Mouse (Mus musculus) cerebellum, adult 2 months (tissue): Measurements from ENCODE around the gene Upk3b.

ENCODE experiments used
- CTCF ChIP-seq: fragments of 200-500 bp; IDR thresholded peaks from 2 replicates; pipeline ENCODE4 v1.5.1; 2011; ENCODE audit warnings: low read depth, mild to moderate bottlenecking, control low read depth, low read length, moderate library complexity, borderline replicate concordance; ENCODE audit not compliant: insufficient read depth
- POLR2A ChIP-seq: fragments of 200-500 bp; IDR thresholded peaks from 2 replicates; pipeline ENCODE4 v1.6.1; 2011; ENCODE audit warnings: low read length, control low read depth, borderline replicate concordance; ENCODE audit not compliant: insufficient read depth

GRCm38 (mm10) chr5:136041260-136041659, 3.0 kb downstream of the Upk3b start:
- TF ChIP-seq CTCF (no peak), POLR2A (no peak)
